Mouse (Mus musculus) left cerebral cortex, adult 8-10 months (tissue): Measurements from ENCODE around the gene Tssk3. TPM values are rescaled to one million over a fixed set of nuclear protein-coding genes. Genes with fewer than 3 reads are reported as not detected.
A peak's percentile ranks its signal among the peaks of the same experiment; 100 is the strongest.
"Not testable (repeated sequence)": the region's sequence is repeated elsewhere in the genome, so short reads cannot be mapped to it uniquely, and the experiment has no call there.

ENCODE experiments used
- DNase-seq, 2 experiments: peaks; one replicate each; pipeline ENCODE4 v3.0.0; 2022; ENCODE audit warnings: low spot score in 2 of 2
- total RNA-seq, 4 experiments: library from RNA; stranded (reverse); gene quantifications; 2 replicates each; pipeline ENCODE4 v1.2.4; 2022

Tssk3 gene
- total RNA-seq, 4 experiments from 2014 or later = 0.38 to 0.60 (median 0.46) TPM

- peak; percentile 36 to 42 for DNase-seq
Measured at GRCm38 (mm10) chr4:129500607-129501566, 10.1 kb upstream of the Tssk3 start.

- no peak for DNase-seq
Measured at GRCm38 (mm10) chr4:129500017-129500416, 9.2 kb upstream of the Tssk3 start.

- DNase-seq = no peak
Measured at GRCm38 (mm10) chr4:129498941-129499340, 8.1 kb upstream of the Tssk3 start.

- no peak for DNase-seq
Measured at GRCm38 (mm10) chr4:129496631-129497030, 5.8 kb upstream of the Tssk3 start.

GRCm38 (mm10) chr4:129495672-129496562, 5.1 kb upstream of the Tssk3 start:
- DNase-seq = peak in 1 of 2 experiments; percentile 52

GRCm38 (mm10) chr4:129494681-129495080, 3.9 kb upstream of the Tssk3 start:
- no peak for DNase-seq

- no peak for DNase-seq
Measured at GRCm38 (mm10) chr4:129481090-129481489, 9.7 kb downstream of the Tssk3 start.

GRCm38 (mm10) chr4:129479863-129480262, 11.0 kb downstream of the Tssk3 start:
- no peak for DNase-seq

GRCm38 (mm10) chr4:129476047-129476446, 14.8 kb downstream of the Tssk3 start:
- DNase-seq = no peak

- DNase-seq = no peak
Measured at GRCm38 (mm10) chr4:129464286-129464815, 26.5 kb downstream of the Tssk3 start.

GRCm38 (mm10) chr4:129463097-129464059, 27.4 kb downstream of the Tssk3 start:
- DNase-seq = no peak

- DNase-seq = no peak
Measured at GRCm38 (mm10) chr4:129462118-129462517, 28.7 kb downstream of the Tssk3 start.

GRCm38 (mm10) chr4:129461183-129461960, 29.4 kb downstream of the Tssk3 start, which contains the start of gene Bsdc1:
Bsdc1 (plus strand) TSS chr4:129461581.
- peak; percentile 97 to 100 for DNase-seq

- DNase-seq = no peak
Measured at GRCm38 (mm10) chr4:129460827-129461182, 30.0 kb downstream of the Tssk3 start.

- DNase-seq = no peak
Measured at GRCm38 (mm10) chr4:129459726-129460125, 31.1 kb downstream of the Tssk3 start.

- not testable (repeated sequence) for DNase-seq
Measured at GRCm38 (mm10) chr4:129457311-129457710, 33.5 kb downstream of the Tssk3 start.

GRCm38 (mm10) chr4:129456126-129456525, 34.7 kb downstream of the Tssk3 start:
- no peak for DNase-seq

- DNase-seq = peak; percentile 49 to 60
Measured at GRCm38 (mm10) chr4:129455265-129455664, 35.6 kb downstream of the Tssk3 start.

- no peak for DNase-seq
Measured at GRCm38 (mm10) chr4:129451471-129452169, 39.2 kb downstream of the Tssk3 start.
